Mouse (Mus musculus): Measurements from ENCODE around the gene Slc30a10.

- TF ChIP-seq POLR2A (IDR thresholded peaks at IDR 0.05; ENCODE audit: borderline replicate concordance, insufficient read depth, low read length) (no peak), CTCF (IDR thresholded peaks at IDR 0.05; ENCODE audit: borderline replicate concordance, insufficient read depth, low read depth, low read length) (no peak)
Observed at GRCm38 (mm10) chr1:185452461-185452860, 2.2 kb upstream of the Slc30a10 start.

Measured in cerebellum, adult 2 months (tissue).